Mouse (Mus musculus): Measurements from ENCODE around the gene Ppl. TPM values are rescaled to one million over a fixed set of nuclear protein-coding genes. Genes with fewer than 3 reads are reported as not detected.

Ppl gene
- total RNA-seq, 2 experiments from 2014 or later, result not detected

DNA sequence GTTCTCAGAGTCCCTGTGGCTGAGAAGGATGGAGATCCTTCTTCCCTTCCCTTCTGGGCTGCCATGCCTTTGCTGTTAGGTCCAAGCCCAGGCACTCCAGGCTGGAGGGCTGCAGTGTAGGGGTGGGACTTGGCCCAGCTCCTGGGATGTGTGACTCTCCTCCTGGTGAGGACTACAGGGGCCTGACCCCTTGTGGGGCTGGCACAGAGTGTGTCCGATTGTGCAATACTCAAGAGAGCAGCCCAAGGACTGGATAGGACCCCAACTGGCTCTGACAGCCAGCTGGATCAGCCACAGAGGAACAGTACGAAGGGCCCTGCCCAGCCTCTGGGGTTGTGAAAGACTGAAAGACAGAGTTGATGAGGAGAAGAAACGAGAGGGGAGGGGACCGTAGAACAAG is 1.5 kb downstream of the Ppl start:
- ATAC-seq (replicated peaks; ENCODE audit: poor library complexity, severe bottlenecking), result peak; percentile 79

DNA sequence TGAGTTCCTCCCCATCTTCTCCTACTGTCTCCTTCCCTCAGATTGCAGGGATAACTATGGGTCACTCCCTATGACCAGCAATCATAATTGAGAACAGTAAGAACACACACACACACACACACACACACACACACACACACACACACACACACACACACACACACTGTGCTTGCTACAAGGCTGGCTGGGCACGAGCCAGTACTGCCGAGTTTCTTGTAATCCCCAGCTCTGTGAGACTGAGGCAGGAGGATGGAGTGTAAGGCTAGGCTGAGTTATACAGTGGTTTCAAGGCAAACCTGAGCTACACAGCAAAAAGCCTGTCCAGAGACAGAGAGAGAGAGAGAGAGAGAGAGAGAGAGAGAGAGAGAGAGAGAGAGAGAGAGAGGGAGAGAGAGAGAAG is 2.0 kb downstream of the Ppl start:
- no peak for ATAC-seq (replicated peaks; ENCODE audit: poor library complexity, severe bottlenecking)

DNA sequence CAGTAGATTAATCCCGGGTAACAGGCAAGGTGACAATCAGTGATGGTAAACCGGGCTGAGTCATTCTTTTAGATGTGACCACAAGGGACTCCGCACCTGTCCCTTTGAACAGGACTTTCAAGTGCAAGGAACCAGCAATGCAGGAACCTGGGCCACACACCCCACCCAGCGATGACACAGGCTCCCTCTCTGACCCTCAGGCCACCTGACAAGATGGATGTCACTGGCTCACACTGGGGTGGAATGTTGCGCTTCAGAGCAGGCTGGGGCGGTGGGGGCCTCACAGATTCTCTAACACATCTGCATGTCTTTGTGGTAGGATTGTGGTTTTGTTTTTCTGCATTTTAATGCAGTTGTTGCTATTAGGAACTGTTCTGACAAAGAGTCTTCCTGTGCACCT is 8.7 kb downstream of the Ppl start:
- no peak for ATAC-seq (replicated peaks; ENCODE audit: poor library complexity, severe bottlenecking)

DNA sequence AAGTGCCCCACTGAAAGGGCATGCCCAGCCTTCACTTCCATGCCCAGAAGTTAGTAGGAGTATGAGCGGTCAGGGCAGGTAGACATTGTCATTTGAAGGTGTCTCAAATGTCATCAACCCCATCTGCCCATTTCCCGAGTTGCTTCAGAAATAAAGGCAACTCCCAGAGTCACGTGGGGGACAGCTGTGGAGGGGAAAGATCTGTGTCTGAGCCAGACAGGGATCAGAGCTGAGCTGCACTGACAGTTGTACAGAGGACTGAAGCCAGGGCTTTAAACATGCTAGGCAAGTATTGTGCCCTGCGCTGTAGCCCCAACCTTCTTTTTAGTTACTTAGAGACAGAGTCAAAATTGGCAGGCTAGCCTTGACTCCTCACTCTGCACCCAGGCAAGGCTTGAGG is 12.4 kb downstream of the Ppl start:
- ATAC-seq (replicated peaks; ENCODE audit: poor library complexity, severe bottlenecking), result no peak

DNA sequence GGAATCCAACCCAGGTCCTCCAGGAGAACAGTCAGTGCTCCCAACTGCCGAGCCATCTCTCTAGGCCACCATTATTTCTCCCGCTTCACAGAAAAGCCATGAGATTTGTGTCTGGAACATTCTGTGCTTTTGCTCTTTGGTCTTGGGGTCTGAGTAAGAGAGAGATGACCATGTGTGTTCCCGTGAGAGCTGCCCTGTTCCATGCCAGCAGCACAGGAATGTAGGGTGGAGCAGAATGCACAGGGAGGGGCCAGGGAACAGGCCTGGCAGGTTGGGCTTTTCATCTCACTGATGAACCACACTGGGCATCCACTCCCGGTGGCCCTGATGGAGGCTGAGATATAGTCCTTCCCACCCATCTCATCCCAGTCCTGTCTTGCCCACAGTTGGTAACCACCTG is 12.8 kb downstream of the Ppl start:
- ATAC-seq (replicated peaks; ENCODE audit: poor library complexity, severe bottlenecking), result no peak

DNA sequence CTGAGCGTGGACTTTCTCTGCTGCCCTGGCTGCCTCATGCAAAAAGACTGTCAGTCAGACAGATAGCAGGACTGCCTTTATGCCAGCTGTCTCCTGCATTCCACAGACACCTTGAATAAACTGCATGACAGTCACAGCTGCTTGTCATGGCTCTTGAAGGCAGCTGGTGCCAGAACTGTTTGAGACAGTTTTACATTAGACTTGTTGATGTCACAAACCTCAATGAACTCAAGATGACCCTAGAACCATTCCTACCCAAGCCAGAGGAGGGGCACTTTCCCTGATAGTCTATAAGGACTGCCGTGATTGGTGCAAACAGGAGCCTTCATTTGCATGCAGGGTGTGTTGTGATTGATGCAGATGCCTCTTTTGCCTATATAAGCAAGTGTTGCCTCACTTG is 18.6 kb downstream of the Ppl start:
- ATAC-seq (replicated peaks; ENCODE audit: poor library complexity, severe bottlenecking), result no peak

DNA sequence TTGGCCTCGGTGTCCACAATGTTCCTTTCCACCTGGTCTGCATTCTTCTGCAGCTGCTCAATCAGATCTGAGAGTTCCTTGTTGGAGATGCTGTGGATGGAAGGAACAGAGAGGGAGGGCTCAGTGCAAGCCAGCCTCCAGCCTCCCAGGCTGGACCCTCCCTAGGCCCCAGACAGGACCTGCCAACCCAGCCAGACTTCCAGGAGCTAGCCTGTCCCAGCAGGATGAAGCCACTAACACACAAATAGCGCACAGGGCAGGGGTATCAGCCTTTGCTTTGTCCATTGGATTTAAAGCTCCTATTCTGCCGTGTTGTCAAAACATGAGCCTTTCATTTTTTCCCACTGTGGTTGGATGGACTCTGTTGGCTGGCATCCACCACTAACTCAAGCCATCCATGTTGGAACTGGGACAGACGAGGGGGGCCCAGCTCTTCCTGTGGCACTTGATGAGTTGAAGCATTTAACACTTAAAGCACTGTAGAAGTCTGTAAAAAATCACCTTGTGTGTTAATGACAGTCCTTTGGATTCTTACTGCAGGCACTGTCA is 19.1 kb downstream of the Ppl start:
- no peak for ATAC-seq (replicated peaks; ENCODE audit: poor library complexity, severe bottlenecking)

DNA sequence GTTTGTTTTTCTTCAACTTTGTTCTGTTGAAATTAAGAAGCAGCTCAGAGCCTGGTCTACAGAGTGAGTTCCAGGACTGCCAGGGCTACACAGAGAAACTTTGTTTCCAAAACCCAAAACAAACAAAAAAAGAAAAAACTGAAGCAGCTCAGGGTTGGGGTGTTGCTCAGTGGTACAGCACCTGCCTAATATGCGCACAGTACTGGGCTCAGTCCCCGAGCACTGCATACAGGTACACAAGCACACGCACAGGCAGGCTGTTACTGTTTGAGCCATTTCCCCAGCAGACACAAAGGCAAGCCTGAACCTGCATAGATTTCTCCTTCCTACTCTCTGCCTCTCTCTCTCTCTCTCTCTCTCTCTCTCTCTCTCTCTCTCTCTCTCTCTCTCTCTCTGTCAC is 21.2 kb downstream of the Ppl start:
- ATAC-seq (replicated peaks; ENCODE audit: poor library complexity, severe bottlenecking), result no peak

DNA sequence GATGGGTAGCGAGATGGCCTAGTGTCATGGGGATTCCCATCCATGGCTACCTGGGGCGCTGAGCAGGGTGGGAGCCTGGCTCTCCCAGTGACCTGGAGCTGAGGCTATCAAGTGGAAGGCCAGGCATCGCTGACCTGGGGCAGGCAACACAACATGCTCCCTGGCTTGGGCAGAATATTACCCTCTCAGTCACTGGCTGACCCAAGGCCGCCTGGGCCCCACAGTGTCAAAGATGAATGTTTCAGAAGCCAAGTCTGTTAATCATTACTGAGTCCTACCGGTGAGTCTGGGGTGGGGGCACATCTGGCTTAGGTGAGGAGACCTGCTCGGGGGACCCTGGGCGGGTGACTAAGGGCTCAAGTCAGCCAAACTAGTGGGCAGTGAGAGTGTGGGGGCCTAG is 22.3 kb downstream of the Ppl start:
- ATAC-seq (replicated peaks; ENCODE audit: poor library complexity, severe bottlenecking), result no peak

DNA sequence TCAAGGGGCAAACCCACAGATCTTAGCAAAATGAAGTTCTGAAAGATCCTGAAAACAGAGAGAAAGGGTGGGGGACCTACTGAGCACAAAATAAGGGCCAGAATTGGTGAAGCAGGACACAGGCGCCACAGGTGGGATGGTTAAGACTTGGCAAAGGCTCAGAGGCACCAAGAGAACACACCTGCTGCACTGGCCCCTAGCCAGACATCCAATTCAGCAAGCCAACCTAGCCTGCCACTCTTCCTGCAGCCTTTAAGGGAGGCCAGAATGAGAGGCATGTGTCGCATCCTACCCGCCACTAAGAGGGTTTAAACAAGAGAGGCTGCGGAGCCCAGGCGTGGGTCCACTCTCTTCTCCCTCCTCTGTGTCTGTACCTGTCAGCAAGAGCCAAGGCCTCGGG is 31.2 kb downstream of the Ppl start:
- no peak for ATAC-seq (replicated peaks; ENCODE audit: poor library complexity, severe bottlenecking)

DNA sequence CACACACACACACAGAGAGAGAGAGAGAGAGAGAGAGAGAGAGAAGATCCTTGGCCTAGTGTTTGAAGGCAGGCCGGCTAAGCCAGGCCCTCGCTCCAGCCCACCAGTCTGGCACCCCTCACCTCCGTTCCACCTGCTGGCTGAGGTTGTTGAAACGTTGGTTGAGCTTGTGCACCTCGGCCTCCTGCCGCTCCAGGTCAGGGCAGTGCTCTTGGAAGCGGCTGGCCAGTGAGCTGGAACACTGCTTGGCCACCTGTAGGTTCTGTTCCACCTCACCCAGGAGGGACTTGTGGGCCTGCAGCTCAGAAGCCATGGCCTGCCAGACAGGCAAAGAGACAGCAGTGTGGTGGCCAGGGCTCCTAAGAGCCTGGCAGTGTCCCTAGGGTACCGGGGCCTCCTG is 35.7 kb downstream of the Ppl start:
- ATAC-seq (replicated peaks; ENCODE audit: poor library complexity, severe bottlenecking), result no peak

DNA sequence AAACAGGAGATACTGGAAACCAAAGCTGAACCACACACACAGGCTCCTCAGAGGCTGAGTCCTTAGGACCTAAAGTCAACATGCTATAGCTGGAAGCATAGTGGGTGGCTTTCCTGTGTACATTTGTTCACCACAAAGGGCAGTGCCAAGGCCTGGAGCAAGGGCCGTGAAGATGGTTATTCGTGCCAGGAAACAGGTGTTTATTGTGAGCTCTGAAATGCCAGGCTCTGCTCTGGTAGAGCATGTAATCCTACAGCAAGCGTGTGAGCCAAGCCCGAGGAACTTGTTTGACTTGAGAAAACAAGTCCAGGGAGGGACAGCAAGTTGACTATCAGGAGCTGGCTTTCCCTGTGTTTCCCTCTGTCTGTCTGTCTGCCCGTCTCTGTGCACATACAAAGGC is 38.9 kb downstream of the Ppl start:
- no peak for ATAC-seq (replicated peaks; ENCODE audit: poor library complexity, severe bottlenecking)

DNA sequence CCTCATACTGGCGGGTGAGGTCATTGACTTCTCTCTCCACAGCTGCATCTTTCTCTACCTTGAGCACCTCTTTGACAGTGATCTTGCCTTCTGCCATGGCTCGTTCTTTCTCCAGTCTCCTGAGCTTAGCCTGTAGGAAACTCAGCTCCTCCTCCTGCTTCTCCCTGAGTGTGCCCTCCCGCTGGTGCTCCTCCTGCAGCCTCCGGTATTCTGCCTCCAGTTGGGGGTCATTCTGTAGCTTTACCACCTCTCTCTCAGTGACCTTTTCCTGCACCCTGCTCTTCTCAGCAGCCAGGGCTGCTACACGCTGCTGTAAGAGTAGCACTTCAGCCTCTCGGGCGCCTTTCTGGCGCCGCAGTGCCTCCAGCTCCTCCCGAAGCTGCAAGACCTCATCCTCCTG is 43.2 kb downstream of the Ppl start:
- ATAC-seq (replicated peaks; ENCODE audit: poor library complexity, severe bottlenecking), result no peak

DNA sequence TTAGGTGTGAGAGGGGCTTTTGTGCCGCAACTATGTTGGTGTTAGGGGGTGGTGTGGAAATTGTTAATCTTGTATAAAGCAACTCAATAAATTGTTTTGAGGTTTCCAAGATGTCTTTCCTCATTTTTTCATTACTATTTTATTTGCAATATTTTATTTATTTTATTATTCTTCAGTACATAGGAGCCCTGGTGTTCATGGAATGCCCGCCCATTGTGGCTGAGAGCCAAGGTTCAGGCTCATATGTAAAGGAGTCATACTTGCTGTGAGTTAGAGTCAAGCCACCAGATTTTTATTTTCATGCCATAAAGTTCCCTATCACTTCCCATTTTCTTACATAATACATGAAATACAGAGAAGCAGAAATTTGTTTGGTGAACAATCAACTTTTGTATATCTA is 46.0 kb downstream of the Ppl start:
- ATAC-seq (replicated peaks; ENCODE audit: poor library complexity, severe bottlenecking), result no peak

DNA sequence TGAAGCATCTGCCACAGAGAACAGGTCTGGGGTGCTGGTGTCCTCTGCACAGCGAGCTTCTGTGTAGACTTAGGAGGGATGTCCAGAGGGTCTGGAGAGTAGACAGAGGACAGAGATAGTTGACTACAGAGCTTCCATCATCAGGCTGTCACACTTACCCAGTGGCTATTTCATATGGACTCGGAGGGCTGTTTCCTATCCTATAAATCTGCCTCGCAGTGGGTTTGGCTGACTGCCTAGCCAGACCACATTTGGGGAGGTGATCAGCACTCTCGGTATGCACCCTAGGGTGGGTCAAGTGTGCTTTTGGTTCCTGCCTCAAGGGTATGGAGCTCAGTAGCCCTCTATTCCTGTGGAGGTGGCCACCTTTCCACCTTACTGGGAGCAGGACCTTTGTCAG is 47.0 kb downstream of the Ppl start:
- ATAC-seq (replicated peaks; ENCODE audit: poor library complexity, severe bottlenecking), result no peak

DNA sequence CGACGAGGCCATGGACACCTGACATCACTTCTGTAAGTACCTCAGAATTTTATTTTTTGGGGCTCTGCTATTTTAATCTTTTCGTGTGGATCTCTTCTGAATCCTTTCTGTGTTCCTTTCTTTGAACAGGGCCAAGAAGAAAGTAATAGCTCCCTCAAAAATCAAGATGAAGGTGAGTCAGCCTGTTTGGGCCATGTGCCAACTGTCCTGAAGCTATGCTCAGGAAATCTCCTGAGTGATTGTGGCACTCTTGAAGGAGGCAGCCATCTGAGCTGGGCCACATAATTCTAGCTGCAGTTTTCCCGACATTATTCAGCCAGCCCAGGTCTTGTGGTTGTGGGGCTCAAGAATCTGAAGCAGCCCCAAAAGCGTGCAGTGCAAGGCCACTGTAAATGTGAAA is 57.9 kb downstream of the Ppl start:
- ATAC-seq (replicated peaks; ENCODE audit: poor library complexity, severe bottlenecking), result no peak

DNA sequence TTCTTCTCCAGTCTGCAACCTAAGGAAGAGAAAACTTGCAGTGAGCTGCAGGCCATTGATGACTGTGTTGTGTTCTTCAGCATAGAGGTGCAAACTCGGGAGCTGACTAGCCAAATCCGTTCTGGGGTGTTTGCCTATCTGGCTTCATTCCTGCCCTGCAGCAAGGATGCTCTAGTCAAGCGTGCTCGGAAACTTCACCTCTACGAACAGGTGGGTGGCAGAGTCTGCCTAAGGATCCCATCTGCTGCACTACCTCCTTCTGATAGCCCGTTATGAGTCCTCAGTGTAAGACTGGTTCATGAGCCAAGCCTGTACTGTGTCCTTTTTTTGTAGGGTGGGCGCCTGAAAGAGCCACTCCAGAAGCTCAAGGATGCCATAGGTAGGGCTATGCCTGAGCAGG is 60.2 kb downstream of the Ppl start:
- no peak for ATAC-seq (replicated peaks; ENCODE audit: poor library complexity, severe bottlenecking)

DNA sequence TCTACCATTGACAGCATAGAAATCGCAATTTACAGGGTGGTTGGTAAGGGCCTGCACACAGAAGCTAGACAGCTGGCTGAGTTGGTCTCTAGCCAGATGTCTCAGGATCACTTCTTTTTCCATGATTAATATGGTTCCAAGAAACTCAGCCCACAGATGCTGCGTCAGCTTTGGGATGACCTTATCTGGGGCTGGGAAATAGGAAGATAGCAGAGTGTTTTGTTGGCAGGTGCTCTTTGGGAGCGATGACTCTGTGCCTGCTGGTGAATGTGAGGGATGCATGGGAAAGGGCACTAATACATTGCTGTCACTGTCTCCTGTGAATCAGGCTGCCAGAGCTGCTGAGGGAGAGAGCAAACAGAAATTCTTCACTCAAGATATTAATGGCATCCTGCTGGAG is 61.9 kb downstream of the Ppl start:
- ATAC-seq (replicated peaks; ENCODE audit: poor library complexity, severe bottlenecking), result no peak

DNA sequence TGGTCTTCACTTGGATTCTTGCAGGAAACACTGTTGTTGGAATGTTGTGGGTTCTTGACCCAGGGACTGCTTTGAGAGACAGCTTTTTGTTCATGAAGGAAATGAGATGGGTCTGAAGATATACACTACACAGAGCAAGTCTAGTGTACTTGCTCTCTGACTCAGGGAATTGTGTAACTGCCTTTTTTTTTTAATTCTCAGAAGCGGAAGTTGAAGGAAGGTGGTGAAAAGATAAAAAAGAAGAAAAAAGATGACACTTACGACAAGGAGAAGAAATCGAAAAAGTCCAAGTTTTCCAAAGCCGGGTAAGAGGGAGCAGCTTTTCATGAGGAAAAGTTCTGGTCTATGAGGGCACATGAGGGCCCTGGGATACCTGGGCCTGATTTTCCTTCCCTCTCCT is 68.7 kb downstream of the Ppl start:
- peak; percentile 46; the same call in 1 of the 2 replicates for ATAC-seq (replicated peaks; ENCODE audit: poor library complexity, severe bottlenecking)

DNA sequence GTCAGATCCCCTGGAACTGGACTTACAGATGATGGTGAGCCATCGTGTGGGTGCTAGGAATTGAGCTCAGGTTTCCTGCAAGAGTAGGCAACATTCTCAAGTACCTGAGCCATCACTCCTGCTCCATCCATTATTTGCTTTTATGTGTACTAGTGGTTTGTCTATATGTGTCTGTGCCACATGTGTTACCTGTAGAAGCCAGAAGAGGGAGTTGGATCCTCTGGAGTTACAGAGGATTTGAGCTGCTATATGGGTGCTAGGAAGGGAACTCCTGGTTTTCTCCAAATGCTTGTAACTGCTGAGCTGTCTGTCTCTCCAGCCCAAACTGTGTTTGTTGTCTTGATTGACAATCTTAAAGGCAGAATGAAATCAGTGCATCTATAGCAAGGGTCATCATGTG is 74.1 kb downstream of the Ppl start:
- peak; percentile 59 for ATAC-seq (replicated peaks; ENCODE audit: poor library complexity, severe bottlenecking)

DNA sequence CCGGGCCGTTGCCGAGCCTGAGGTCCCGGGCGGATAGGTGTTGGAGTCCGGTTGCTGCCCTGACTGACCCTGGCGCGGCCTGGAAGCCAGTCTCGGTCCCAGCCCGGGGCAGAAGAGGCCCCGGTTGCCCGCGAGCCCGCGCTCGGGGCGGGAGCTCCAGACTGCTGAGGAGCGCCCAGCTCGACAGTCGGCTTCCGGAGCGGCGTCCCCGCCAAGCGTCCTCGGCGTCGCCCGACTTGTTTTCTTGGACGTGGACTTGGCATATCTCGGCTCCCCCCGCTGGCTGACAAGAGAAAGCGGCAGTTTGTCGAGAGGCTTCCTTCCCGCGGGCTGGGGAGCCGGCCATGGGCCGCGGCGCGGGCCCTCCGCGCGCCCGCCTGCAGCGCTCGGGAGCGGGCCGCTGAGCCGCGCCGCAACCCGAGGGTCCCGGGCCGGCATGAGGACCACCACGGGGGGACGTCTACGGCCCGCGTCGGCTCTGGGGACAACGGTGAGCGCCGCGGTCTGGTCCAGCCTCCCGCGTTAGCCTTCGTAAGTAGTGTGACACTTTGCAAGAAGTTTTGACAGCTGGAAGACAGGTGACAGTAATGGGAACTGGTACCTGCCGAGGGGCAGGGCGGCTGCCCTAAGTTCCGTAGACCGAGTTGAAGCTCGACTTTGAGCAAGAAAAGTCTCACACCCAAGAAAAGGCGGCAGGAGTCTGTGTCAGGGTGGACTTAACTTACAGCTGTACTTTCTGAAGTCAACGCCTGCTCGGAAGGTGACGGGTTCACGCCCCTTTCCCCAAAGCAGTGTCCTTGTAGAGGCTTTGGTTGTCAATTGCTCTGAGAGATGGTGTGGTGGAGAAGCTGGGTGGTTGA is 81.7 kb downstream of the Ppl start:
- peak; percentile 15 for ATAC-seq (replicated peaks; ENCODE audit: poor library complexity, severe bottlenecking)

DNA sequence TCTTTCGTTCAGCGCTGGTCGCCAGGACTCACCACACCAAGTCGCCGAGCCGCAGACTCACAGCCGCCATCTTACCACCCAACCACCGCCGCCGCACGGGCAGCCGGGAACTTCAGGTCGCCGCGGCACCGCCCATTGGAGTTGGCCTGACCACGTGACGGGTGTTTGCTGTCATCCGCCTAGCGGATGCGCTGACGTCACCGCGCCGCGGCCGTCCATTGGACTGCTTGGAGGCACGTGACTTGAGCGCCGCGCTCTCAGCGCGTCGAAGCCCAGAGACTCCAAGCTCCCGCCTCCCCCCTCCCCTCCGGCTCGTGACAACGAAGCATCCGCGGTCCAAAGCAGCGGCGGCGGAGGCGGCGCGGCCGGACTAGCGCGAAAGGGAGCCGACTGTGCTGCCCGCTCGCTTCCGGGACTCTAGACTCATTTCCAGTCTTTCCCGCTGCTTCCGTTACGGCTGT is 82.4 kb downstream of the Ppl start, which contains the start of the genes Glyr1 and Ubn1:
TSS of gene Glyr1 (minus strand) at position 90 of the 461 bp plus-strand sequence.
TSS of gene Ubn1 (plus strand) at position 284 of the 461 bp plus-strand sequence.
- peak; percentile 89 for ATAC-seq (replicated peaks; ENCODE audit: poor library complexity, severe bottlenecking)
